Mouse (Mus musculus): Measurements from ENCODE around the gene Cbx7.
"Not testable (repeated sequence)": the region's sequence is repeated elsewhere in the genome, so short reads cannot be mapped to it uniquely, and the experiment has no call there.

Cbx7 gene

DNA sequence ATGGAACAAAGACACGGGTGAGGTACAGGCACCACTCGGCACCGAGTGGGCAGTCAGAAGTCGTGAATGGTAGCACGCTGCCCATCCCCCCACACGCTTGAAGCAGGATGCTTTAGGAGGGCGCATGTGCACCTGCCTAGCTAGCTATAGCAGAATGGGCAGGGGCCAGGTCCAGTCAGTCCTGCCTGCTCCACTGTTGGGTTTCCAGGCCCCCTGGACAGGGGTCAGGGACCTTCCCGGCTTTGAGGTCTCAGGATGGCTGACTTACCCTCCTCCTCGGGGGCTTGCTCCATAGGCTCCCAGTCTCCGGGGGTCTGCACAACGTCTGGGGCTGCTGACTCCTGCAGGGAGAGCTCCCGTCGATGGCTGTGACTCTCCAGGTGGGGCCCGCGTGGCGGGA lies 52.4 kb downstream of the Cbx7 start:
- no peak for DNase-seq

DNA sequence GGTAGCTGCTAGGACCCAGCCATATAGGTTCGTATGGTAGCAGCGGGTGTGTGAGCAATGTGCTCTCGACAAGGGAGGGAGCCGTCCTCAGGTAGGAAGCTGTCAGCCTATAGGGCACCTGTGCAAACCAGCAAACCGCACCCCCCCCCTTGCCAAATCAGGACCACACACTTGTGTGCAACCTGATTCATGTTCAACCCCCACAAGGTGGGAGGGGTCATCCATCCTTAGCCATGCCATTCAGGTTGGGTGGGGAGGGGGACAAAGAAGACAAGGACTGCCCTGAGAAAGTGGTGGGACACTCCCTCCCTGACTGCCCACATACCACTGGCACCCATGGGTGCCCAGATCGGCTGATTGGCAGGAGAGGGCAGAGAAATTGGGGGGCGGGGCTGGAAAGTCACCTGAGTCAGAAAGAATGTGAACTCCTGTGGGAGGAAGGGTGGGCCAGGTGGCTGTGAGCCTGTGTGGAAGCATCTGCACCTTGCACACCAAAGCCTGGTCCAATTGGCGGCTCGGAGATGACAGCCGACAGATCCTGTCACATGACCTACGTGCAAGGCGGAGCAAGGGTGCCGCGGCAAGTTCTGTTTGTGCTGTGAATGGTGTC lies 53.7 kb downstream of the Cbx7 start:
- DNase-seq, result no peak

DNA sequence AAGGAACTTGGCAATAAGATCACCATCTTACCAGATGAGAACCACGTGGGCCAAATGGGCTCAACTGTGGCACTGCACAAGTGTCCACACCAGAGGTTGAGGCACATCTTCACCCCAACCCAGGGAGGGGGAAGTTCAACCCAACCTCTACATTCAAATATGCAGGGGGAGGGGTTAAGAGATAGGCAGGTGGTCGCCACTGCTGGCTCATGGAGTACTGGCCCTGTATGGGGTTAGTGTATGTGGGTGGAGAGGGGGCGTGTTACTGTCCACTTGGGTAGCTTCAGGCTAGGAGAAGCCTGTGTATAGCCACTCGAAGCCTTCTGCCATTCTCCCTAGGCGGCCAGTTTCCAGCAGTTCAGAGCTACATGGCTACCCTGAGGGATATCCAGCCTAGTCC lies 54.8 kb downstream of the Cbx7 start:
- no peak for DNase-seq

DNA sequence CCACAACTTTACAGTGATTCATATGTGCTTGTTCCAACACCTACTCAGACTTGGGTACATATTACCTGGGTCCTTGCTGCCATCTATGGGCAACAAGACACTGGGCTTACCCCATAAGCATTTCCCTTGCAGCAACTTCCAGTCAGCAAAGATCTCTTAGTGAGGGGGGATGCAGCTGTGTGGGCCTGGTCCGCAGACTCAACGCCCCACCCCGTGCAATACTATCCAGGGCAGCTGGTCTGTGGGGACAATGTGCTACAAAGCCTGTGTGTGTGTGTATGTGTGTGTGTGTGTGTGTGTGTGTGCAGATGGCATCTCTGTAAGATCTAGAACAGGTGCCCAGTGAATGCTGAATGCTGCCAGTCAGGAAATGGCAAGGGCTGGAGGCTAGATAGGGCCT lies 56.6 kb downstream of the Cbx7 start:
- peak; percentile 58 to 63 for DNase-seq

DNA sequence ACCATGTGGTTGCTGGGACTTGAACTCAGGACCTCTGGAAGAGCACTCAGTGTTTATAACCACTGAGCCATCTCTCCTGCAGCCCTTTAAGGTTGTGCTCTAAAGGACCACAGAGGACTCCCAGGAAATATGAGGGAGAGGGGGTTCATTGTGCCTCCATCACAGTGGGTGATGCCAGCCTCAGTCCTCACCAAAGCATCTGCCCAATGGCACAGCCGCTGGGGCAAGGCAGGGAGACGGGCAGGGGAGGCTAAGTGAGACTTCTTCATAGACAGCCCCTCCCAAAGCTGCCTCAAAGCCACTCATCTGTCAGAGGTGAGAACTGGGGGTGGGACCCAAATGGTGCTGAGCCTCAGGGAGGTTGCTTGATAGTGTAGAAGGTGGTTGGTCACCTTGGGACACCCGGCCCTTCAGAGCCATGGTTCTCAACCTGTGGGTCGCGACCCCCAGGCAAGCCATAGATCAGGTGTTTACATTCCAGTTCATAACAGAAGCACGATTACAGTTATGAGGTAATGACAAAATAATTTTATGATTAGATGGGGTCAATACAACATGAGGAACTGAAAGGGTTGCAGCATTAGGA lies 57.1 kb downstream of the Cbx7 start:
- DNase-seq, result no peak

DNA sequence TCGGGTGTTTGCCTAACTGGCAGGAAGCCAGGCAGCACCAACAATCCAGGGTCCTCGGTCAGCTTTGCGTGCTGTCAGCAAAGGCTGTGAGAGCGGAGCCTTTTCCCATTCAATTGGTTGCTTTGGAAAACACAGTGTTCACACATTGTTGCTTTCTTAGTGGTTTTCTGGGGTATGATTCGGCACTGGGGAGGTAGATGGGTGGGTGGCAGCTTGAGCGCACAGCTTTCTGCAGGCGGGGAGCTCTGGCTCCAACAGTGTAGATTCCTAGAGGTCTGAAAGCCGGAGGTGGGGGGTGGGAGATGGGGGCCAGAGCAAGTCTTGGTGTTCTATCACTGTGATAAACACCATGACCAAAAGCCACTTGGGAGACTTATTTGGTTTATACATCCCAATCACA lies 59.6 kb downstream of the Cbx7 start:
- DNase-seq, result no peak

DNA sequence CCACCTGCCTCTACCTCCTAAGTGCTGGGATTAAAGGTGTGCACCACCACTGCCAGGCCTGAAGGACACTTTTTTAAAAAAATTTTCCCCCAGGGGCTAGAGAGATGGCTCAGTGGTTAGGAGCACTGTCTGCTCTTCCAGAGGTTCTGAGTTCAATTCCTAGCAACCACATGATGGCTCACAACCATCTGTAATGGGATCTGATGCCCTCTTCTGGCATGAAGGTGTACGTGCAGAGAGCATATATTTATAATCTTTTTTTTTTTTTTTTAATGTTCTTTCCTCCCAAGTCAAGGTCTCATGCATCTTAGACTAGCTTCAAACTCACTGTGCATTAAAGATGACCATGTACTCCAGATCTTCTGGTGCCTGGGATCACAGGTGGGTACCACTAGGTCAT lies 60.1 kb downstream of the Cbx7 start:
- not testable (repeated sequence) for DNase-seq

DNA sequence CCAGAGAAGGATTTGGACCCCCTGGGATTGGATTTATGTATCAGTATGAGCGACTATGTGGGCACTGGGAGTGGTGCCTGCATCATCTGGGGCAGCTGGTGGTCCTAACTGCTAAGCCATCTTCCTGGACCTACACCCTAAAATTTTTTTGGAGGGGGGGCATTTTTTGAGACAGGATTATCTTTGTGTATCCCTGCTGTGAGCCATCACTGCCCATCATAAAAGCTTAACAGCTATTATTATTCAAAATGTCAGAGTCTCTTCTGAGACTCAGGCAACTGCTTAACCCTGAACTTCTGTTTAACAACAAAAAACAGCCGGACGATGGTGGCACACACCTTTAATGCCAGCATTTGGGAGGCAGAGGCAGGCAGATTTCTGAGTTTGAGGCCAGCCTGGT lies 61.9 kb downstream of the Cbx7 start:
- DNase-seq, result not testable (repeated sequence)

DNA sequence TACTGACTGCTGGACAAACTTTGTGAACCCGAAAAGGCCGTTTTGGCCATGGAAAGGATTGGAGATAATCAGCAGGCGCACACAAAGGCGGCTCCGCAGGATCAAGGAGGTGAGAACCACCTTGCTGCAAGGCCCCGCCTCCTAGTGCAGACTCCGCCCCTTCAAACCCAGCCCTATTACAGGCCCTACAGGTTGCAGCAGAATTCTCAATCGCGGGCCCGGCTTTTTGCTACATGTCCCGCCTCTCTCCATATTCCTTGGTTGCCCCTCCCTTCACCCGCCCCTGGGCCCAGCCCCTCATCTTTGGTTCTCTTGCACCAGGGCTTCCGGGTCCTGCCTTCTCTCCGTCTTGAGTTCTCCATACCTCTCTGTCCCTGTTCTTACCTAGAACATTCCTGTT lies 64.1 kb downstream of the Cbx7 start:
- DNase-seq, result no peak

DNA sequence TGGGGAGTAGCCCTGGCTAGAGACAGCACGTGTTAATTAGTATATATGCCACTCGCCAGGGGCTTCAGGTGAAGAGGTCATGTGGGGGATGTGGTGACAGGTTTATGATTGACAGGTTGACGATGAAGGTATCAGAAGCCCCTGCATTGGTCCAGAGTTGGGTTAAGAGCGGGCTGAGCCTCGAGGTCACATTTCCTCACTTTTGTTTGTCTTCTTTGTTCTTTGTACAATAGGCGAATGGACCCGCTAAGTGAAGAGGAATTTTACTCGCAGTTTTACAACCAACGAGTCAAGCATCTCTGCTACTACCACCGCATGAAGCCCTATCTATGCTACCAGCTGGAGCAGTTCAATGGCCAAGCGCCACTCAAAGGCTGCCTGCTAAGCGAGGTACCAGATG lies 65.7 kb downstream of the Cbx7 start:
- no peak for DNase-seq

DNA sequence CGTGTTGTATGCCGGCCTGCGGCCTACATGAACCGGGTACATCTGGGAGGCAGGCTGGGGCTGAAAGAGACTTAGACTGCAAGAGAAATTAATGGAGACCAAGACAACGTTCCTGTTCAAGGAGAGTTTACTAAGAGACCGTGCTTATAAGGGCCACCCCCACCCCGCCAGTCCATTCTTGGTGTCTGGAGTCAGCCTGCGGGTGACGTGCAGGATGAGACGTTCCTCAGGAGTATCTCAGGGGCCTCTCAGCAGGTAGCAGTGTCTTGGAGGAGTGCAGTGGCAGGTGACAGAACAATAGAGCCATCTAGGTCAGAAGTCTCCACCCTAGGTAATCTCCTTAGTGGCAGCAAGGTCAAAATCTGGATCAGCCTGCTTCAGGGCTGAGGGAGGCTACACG lies 66.2 kb downstream of the Cbx7 start:
- not testable (repeated sequence) for DNase-seq

DNA sequence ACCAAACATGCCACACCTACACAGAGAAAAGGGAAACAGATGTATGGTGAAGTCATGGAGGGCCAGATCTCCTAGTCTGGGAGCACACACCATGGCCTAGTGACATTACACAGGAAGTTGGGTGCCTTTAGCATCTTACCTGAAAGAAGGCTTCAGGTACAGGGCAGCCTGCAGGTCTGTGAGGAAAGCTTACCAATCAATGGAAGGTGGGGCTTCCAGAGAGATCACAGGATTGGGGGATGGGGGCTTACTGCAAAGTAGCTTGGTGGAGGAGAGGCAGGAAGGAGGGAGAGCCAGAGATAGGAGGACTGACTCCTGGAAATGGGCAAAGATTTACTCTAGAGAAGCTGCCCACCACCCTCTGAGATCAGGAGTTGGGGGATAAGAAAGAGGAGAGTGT lies 67.0 kb downstream of the Cbx7 start:
- DNase-seq, result no peak

DNA sequence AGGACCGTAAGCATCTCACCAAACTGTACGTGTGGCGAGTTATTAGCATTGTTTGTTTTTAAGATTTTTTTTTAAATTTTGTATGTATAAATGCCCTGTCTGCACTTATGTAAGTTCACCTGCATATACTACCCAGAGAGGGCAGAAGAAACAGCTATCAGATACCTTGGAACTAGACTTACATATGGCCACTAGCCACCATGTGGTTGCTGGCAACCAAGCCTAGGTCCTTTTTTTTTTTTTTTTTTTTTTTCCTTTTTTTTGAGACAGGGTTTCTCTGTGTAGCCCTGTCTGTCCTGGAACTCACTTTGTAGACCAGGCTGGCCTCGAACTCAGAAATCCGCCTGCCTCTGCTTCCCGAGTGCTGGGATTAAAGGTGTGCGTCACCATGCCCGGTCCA lies 67.8 kb downstream of the Cbx7 start:
- not testable (repeated sequence) for DNase-seq

DNA sequence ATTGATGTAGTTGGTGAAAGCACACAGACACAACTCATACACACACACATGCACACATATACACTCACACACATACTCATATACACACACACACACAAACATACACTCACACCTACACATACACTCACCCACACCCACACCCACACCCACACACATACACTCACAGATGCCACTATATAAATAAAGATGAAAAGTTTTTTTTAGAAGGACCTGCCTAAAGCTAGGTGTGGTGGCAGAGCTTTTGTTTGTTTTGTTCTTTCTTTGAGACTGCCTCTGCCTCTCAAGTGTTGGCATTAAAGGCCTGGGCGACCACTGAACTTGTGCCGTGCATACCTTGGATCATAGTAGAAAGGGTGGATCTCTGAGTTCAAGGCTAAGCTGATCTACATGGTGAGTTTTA lies 69.5 kb downstream of the Cbx7 start:
- no peak for DNase-seq

DNA sequence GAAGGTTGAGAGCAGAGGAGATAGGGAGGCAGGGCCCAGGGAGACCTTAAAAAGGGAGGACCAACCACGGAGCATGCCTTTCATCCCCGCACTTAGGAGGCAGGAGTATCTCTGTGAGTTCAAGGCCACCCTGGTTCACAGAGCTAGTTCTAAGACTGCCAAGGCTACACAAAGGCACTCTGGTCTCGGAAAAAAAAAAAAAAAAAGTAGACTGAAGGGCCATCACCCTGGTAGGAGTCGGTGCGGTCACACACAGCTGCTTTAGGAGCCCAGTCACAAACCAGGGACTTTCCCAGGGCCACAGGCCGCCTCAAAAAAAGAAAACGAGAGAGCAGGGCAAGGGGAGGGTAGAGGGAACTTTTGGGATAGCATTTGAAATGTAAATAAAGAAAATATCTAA lies 70.2 kb downstream of the Cbx7 start:
- DNase-seq, result no peak

DNA sequence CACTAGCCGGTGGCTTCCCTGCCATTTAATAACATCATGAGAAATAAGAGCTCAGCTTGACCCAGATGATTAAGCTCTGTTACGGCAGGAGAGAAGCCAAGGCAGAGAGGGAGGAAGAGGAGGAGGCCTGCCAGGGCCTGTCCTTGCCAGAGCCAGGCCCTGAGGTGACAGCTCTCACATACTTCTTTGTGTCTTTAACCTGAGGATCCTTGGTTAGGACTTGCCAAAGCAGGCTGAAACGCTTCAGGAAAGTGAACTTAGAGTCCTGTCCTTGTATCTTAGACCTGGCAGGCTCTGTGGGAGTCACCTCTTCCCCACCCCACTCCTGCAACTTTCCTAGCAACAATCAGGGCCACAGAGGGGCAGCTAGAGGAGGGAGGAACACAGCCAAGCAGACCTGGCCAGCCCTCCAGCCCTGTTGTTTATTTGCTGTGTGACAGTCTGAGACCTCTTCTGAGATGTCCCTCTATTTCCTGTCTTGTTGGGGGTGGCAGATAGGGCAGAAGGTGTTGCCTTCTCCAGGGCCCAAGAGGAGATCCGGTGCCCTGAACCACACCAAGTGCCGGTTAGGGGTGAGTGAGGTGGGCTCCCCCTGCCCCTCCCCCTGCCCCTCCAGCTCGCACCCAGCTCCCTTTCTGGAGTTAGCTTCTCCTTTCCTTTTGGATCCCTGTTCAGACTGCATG lies 71.0 kb downstream of the Cbx7 start:
- no peak for DNase-seq

DNA sequence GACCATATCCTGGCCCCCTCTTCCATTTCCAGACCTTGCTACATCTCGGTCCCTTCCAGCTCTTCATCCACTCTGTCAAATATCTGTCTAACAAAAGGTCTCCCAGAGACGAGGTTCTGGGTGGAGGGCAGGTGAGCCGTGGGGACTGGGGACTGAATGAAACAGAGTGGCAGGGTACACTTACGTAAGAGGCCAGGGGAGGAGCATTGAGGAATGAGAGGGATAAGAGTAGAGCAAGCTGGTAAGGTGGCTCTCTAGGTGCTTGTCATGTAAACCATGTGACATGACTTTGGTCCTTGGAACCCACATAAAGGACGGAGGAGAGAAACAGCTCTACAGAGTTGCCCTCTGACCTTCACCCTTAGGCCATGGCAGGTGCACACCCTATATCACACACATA lies 71.9 kb downstream of the Cbx7 start:
- no peak for DNase-seq

DNA sequence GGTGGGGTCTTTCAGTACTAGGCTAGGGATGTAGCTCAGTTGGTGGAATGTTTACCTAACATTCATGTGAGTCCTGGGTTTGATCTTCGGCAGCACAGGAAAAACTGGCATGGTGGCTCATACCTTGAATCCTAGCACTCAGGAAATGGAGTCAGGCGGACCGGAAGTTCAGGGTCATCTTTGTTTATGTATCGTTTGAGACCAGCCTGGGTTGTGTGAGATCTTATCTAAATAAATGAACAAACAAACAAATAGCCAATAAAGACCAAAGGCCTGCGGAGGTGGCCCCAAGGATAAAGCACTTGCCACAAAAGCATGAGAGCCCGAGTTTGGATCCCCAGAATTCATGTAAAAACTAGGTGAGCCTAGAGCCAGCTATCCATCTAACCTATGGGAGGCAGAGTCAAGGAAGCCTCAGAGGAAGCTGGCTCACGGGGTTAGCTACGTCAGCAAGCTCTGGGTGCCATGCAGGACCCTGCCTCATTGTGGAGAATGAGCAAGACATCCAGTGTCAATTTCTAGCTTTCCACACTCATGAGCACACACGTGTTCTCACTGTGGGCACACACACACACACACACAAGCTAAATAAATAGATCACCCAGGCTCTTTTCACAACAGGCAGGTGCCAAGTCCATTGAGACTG lies 74.7 kb downstream of the Cbx7 start:
- DNase-seq, result no peak

DNA sequence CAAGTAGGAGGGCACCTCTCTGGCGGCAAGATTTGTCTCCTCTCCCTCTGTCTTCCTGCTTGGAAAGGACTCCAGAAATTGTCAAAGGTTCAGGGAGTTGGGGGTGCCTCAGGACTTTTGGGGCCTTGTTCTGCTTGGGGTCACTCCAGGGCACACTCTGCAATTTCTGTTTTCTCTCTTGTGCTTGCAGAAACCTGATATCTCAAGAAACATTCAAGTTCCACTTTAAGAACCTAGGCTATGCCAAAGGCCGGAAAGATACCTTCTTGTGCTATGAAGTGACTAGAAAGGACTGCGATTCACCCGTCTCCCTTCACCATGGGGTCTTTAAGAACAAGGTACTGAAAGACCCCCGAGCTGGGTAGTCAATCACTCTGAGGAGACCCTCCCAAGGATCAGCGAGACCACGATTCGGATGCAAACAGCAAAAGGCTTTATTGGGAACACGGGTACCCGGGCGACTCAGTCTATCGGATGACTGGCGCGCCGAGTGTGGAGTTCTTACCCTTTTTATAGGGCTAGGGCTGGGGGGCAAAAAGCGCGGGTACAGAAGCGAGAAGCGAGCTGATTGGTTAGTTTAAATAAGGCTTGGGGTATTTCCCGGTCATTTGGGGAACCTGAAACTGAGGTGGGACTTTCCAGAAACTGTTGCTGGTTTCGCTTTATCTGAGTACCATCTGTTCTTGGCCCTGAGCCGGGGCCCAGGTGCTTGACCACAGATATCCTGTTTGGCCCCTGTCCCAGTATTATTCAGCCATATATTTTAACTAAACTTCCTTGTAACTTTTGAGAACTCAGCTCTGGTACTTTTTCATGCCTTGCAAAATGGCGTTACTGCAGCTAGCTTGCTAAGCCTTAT lies 75.5 kb downstream of the Cbx7 start:
- not testable (repeated sequence) for DNase-seq

DNA sequence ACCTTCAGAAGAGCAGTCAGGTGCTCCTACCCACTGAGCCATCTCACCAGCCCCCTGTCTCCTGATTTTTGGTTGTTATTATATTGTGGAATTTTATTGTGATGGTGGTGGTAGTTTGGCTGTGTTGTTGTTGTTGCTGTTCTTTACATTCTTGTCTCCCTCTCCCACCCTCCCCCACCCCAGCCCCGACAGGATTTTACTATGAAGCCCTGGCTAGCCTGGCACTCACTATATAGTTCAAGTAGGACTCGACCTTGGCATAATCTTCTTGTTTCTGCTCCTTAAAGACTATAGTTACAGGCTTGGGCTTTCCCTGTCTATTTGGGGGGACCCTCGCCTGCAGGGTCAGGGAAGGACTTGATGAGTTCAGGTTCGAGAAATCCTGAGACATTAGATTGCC lies 76.6 kb downstream of the Cbx7 start:
- DNase-seq, result no peak

DNA sequence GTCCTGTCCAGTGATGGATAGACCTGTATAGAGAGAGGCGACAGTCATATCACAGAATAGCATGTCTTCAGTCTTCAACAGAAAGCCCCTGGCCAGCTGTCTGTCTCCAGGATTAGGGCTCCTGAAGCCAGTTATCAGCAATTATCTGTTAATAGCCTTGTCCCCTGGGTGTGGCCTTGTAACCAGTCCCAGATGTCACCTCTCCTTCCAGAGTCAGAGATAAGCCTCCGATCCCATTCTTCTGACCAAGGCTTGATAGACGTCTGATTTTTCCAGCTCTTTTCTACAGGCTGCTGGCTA lies 77.1 kb downstream of the Cbx7 start:
- no peak for DNase-seq

DNA sequence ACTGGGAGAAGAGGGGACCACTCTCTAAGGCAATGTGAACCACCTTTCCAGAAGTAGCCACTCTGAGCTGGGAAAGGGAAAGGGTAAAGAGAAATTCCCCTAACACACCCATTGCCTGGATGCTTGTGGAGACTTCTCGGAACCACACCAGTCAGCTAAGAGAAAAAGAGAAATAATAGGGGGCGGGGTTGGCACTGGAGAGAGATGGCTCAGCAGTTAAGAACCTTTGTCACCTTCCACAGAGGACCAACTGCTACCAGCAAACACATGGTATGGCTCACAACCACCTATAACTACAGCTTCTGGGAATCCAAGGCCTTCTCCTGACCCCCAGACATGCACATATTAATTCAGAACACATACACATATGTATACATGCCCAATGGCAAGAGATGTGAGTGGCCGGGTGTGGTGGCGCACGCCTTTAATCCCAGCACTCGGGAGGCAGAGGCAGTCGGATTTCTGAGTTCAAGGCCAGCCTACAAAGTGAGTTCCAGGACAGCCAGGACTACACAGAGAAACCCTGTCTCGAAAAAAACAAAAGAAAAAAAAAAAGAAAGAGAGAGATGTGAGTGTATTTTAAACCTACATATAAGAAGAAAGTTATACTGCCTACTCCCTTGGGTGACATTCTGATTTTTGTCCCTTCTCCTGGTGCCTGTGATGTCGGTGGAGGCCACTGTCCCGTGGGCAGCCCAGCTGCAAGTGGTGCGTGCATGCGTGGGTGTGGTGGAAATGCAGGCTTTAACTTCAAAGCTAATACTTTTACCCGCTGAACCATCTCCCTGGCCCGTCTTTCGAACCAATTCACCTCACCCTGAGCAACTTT lies 77.7 kb downstream of the Cbx7 start:
- no peak for DNase-seq

DNA sequence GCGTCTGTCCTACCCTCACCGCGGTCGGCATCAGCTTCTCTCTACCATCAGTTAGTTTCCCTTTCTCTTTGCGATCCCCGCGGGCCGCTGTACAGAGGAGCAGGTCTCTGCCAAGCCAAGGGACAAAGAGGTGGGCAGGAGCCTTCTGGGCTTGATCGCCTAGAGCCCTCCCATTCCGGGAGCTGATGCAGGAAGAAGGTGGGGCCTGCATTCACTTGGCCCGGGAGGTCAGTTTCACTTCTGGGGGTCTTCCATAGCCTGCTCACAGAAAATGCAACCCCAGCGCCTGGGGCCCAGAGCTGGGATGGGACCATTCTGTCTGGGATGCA lies 78.7 kb downstream of the Cbx7 start:
- peak in 1 of 2 experiments; percentile 39 for DNase-seq
